Mouse (Mus musculus): ENCODE measurements around the gene Kmt2d.

DNA sequence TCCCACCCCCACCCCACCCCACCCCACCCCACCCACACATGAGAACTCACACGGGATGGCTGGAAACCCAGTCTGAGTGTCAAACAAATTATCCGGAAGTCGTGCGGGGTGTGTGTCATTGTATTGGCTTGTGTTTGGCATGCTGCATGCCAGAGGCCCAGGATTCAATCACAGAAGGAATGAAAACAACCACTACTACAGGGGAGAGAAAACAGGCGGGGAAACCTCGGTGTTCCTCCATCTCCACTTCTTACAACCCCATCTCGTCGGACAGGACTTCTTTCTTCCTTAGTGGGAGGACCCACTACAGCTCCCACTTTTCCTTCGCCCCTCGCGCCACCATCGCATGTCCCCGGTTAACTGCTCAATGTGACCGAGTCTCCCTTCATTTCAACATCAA, 46.1 kb upstream of the Kmt2d start:
- TF ChIP-seq CTCF (IDR thresholded peaks at IDR 0.05; ENCODE audit: extremely low read depth, insufficient read depth, low read length) (no peak), POLR2A (IDR thresholded peaks at IDR 0.05; ENCODE audit: extremely low read depth, insufficient read depth, low read length) (no peak)
